Mouse (Mus musculus) lung, embryonic 14.5 days (tissue): Measurements from ENCODE around the gene Tent4b. TPM values are rescaled to one million over a fixed set of nuclear protein-coding genes. Genes with fewer than 3 reads are reported as not detected.
A peak's percentile ranks its signal among the peaks of the same experiment; 100 is the strongest.

Experiments used
- ATAC-seq: fragments of 200-750 bp; cut with Nextera tagmentation; 2 replicates; pipeline ENCODE4 v1.8.0; 2017; ENCODE audit warnings: mild to moderate bottlenecking, moderate TSS enrichment, moderate library complexity; ENCODE audit not compliant: insufficient read depth
- DNase-seq: peaks from one replicate; pipeline ENCODE4 v3.0.0-alpha.2; 2015
- H3K27ac ChIP-seq: fragments of 300-500 bp; sonication (generic); 2 replicates; pipeline ENCODE4 v1.5.1; 2014; ENCODE audit warnings: low read depth, mild to moderate bottlenecking, moderate library complexity
- H3K27me3 ChIP-seq: fragments of 300-500 bp; sonication (generic); 2 replicates; pipeline ENCODE4 v1.6.1; 2014; ENCODE audit warnings: low read length, control low read depth; ENCODE audit not compliant: insufficient read depth
- H3K36me3 ChIP-seq: fragments of 300-500 bp; sonication (generic); 2 replicates; pipeline ENCODE4 v1.6.1; 2014; ENCODE audit warnings: control low read depth; ENCODE audit not compliant: insufficient read depth
- H3K4me1 ChIP-seq: fragments of 300-500 bp; sonication (generic); 2 replicates; pipeline ENCODE4 v1.6.1; 2014; ENCODE audit warnings: antibody characterized with exemption, control low read depth; ENCODE audit not compliant: insufficient read depth
- H3K4me2 ChIP-seq: fragments of 300-500 bp; sonication (generic); 2 replicates; pipeline ENCODE4 v1.6.1; 2014; ENCODE audit warnings: mild to moderate bottlenecking
- H3K4me3 ChIP-seq: fragments of 300-500 bp; sonication (generic); 2 replicates; pipeline ENCODE4 v1.5.1; 2014; ENCODE audit warnings: low read depth, low read length
- H3K9ac ChIP-seq: fragments of 300-500 bp; sonication (generic); 2 replicates; pipeline ENCODE4 v1.6.1; 2014
- H3K9me3 ChIP-seq: fragments of 300-500 bp; sonication (generic); 2 replicates; pipeline ENCODE4 v1.6.1; 2016; ENCODE audit warnings: low read depth, low read length, control low read depth
- CTCF ChIP-seq: IDR thresholded peaks from 2 replicates; pipeline ENCODE4 v1.5.1; 2016; ENCODE audit warnings: antibody characterized with exemption, low read depth
- WGBS: fragments of 180-500 bp; shearing (Covaris S2); extraction: QIAGEN DNeasy Blood & Tissue Kit; methylation state at CpG from one replicate; pipeline ENCODE4 v1.1.7; 2014; 5-methylcytosine and 5-hydroxymethylcytosine counted together
- polyA plus RNA-seq: library from polyadenylated mRNA; unstranded; fragments of >200 nt; fragmentation: Nextera tagmentation; extraction: Ambion mirVana; gene quantifications from 2 replicates; pipeline ENCODE4 v1.2.1, GENCODE M21; 2014

Tent4b gene
- polyA plus RNA-seq, 1 experiment from 2014 or later = 16.1 TPM

GRCm38 (mm10) chr8:88301589-88302437 lies 102.8 kb downstream of the Tent4b start:
- H3K9me3 ChIP-seq = no peaks in the 10 kb centered on the region
- H3K4me3 ChIP-seq = no peak overlapping the region; the same call in 1 of the 2 replicates
- no peak for TF ChIP-seq CTCF
- peak overlapping the region; percentile 5; the same call in 1 of the 2 replicates for H3K4me2 ChIP-seq
- H3K9ac ChIP-seq = no peak overlapping the region; the same call in 1 of the 2 replicates
- no peaks in the 10 kb centered on the region for H3K27me3 ChIP-seq
- no peaks in the 10 kb centered on the region for H3K36me3 ChIP-seq
- H3K4me1 ChIP-seq = no peaks in the 10 kb centered on the region
- peak; percentile 44; the same call in 1 of the 2 replicates for ATAC-seq
- no peak overlapping the region for H3K27ac ChIP-seq
- DNase-seq = peak; percentile 61
- 60% methylated on average over 15 of the region's 15 CpGs for WGBS

- ATAC-seq = no peak
- H3K4me1 ChIP-seq = no peaks in the 10 kb centered on the region
- no peaks in the 10 kb centered on the region for H3K27me3 ChIP-seq
- H3K36me3 ChIP-seq = no peaks in the 10 kb centered on the region
- WGBS = 80% methylated on average over 4 of the region's 4 CpGs
- H3K4me2 ChIP-seq = no peak overlapping the region
- no peak overlapping the region for H3K27ac ChIP-seq
- DNase-seq = no peak
- H3K4me3 ChIP-seq = no peak overlapping the region
- H3K9ac ChIP-seq = no peak overlapping the region
- no peaks in the 10 kb centered on the region for H3K9me3 ChIP-seq
- TF ChIP-seq CTCF = no peak
These were observed 106.8 kb downstream of the Tent4b start for GRCm38 (mm10) chr8:88305814-88306213.

- Histone ChIP-seq H3K9me3 (no peaks in the 10 kb centered on the region), H3K4me2 (no peak overlapping the region), H3K36me3 (no peaks in the 10 kb centered on the region), H3K27me3 (no peaks in the 10 kb centered on the region), H3K4me1 (no peaks in the 10 kb centered on the region), H3K27ac (no peak overlapping the region), H3K9ac (no peak overlapping the region), H3K4me3 (no peak overlapping the region)
- ATAC-seq = no peak
- peak; percentile 48 for DNase-seq
- TF ChIP-seq CTCF = peak; percentile 64
- WGBS = 66% methylated on average over 14 of the region's 14 CpGs
These were observed 107.5 kb downstream of the Tent4b start for GRCm38 (mm10) chr8:88306511-88306910.

GRCm38 (mm10) chr8:88307736-88308135 lies 108.7 kb downstream of the Tent4b start:
- Histone ChIP-seq H3K9ac (no peak overlapping the region), H3K9me3 (no peaks in the 10 kb centered on the region), H3K4me2 (no peak overlapping the region), H3K27ac (no peak overlapping the region), H3K4me1 (no peaks in the 10 kb centered on the region), H3K27me3 (no peaks in the 10 kb centered on the region), H3K4me3 (no peak overlapping the region), H3K36me3 (no peaks in the 10 kb centered on the region)
- TF ChIP-seq CTCF = no peak
- no peak for ATAC-seq
- DNase-seq = no peak
- WGBS = 83% methylated on average over 4 of the region's 4 CpGs

Other genes with a start within 250 kb of the Tent4b start
- 16.3 and 18.1 TPM in 2 replicates for gene Zfp423, start 239.6 kb upstream of the Tent4b start, polyA plus RNA-seq
- 33.6 and 36.0 TPM in 2 replicates for gene Cnep1r1, start 80.4 kb upstream of the Tent4b start, polyA plus RNA-seq
- gene Heatr3, start 61.4 kb upstream of the Tent4b start, polyA plus RNA-seq = 58.2 and 59.2 TPM in 2 replicates
- gene Adcy7, start 73.2 kb downstream of the Tent4b start, polyA plus RNA-seq = 11.3 and 12.4 TPM in 2 replicates
- gene Brd7, start 163.0 kb downstream of the Tent4b start, polyA plus RNA-seq = 87.3 and 89.6 TPM in 2 replicates